Mouse (Mus musculus) T-helper 2 cell (primary cell): Measurements from ENCODE around the gene Ostm1.

Experiments used
- in situ Hi-C: fragments of 300-600 bp; cut with MboI, MseI; formaldehyde crosslinking; loops from one replicate; pipeline ENCODE4 v1.15.1; 2025; ENCODE audit warnings: high pct_unique_total_duplicates

The Ostm1 gene

GRCm38 (mm10) chr10:42583157-42583872, at the start of gene Ostm1, which contains the start of gene Nr2e1:
Ostm1 (plus strand) TSS chr10:42583822.
Nr2e1 (minus strand) TSS chr10:42583632.
- in situ Hi-C loops = no loop called here

GRCm38 (mm10) chr10:42533836-42534453, 49.7 kb upstream of the Ostm1 start:
- in situ Hi-C loops = no loop called here

GRCm38 (mm10) chr10:42537571-42538316, 45.9 kb upstream of the Ostm1 start:
- in situ Hi-C loops = no loop called here

- in situ Hi-C loops = no loop called here
Observed at GRCm38 (mm10) chr10:42545707-42546503, 37.7 kb upstream of the Ostm1 start.

GRCm38 (mm10) chr10:42546507-42546906, 37.1 kb upstream of the Ostm1 start:
- in situ Hi-C loops = no loop called here

- in situ Hi-C loops = no loop called here
Observed at GRCm38 (mm10) chr10:42559581-42560200, 23.9 kb upstream of the Ostm1 start.

- in situ Hi-C loops = no loop called here
Observed at GRCm38 (mm10) chr10:42562272-42562671, 21.4 kb upstream of the Ostm1 start.

- in situ Hi-C loops = no loop called here
Observed at GRCm38 (mm10) chr10:42572567-42572966, 11.1 kb upstream of the Ostm1 start.

GRCm38 (mm10) chr10:42572971-42573370, 10.7 kb upstream of the Ostm1 start:
- in situ Hi-C loops = no loop called here

- in situ Hi-C loops = no loop called here
Observed at GRCm38 (mm10) chr10:42574639-42575038, 9.0 kb upstream of the Ostm1 start.

- in situ Hi-C loops = no loop called here
Observed at GRCm38 (mm10) chr10:42577525-42578280, 5.9 kb upstream of the Ostm1 start.

GRCm38 (mm10) chr10:42578281-42578675, 5.3 kb upstream of the Ostm1 start:
- in situ Hi-C loops = no loop called here

GRCm38 (mm10) chr10:42578698-42579474, 4.7 kb upstream of the Ostm1 start:
- in situ Hi-C loops = no loop called here

GRCm38 (mm10) chr10:42579475-42580130, 4.0 kb upstream of the Ostm1 start:
- in situ Hi-C loops = no loop called here

GRCm38 (mm10) chr10:42580131-42580950, 3.3 kb upstream of the Ostm1 start:
- in situ Hi-C loops = no loop called here

GRCm38 (mm10) chr10:42580951-42581277, 2.7 kb upstream of the Ostm1 start:
- in situ Hi-C loops = no loop called here

GRCm38 (mm10) chr10:42581694-42582565, 1.7 kb upstream of the Ostm1 start:
- in situ Hi-C loops = no loop called here
